Mouse (Mus musculus): ENCODE results near the gene Tagln. TPM values are rescaled to one million over a fixed set of nuclear protein-coding genes. Genes with fewer than 3 reads are reported as not detected.

The Tagln gene
- polyA plus RNA-seq (2014; fragmentation: Illumina TruSeq; extraction: RNeasy Lipid Tissue Mini Kit (QIAGEN cat#74804); ENCODE audit: low read depth, low replicate concordance) = 293 TPM

GRCm38 (mm10) chr9:45935628-45936210 is at the start of gene Tagln:
Tagln (minus strand) TSS chr9:45936058.

GRCm38 (mm10) chr9:45955107-45955963 is 19.5 kb upstream of the Tagln start, which contains the start of gene Sidt2:
Sidt2 (minus strand) TSS chr9:45955258.

GRCm38 (mm10) chr9:45906355-45907077 is 29.3 kb downstream of the Tagln start, which contains the start of the genes Pcsk7 and Rnf214:
Pcsk7 (plus strand) TSS chr9:45906497.
Rnf214 (minus strand) TSS chr9:45906911.

Other genes starting within 250 kb of the Tagln start
- 2.4 TPM for gene Cep164, start 107.4 kb downstream of the Tagln start, polyA plus RNA-seq (2014; fragmentation: Illumina TruSeq; extraction: RNeasy Lipid Tissue Mini Kit (QIAGEN cat#74804); ENCODE audit: low read depth, low replicate concordance)
- 13.6 TPM for gene Bace1, start 97.5 kb downstream of the Tagln start, polyA plus RNA-seq (2014; fragmentation: Illumina TruSeq; extraction: RNeasy Lipid Tissue Mini Kit (QIAGEN cat#74804); ENCODE audit: low read depth, low replicate concordance)
- gene Pcsk7, start 29.6 kb downstream of the Tagln start, polyA plus RNA-seq (2014; fragmentation: Illumina TruSeq; extraction: RNeasy Lipid Tissue Mini Kit (QIAGEN cat#74804); ENCODE audit: low read depth, low replicate concordance) = 17.5 TPM
- gene Rnf214, start 29.1 kb downstream of the Tagln start, polyA plus RNA-seq (2014; fragmentation: Illumina TruSeq; extraction: RNeasy Lipid Tissue Mini Kit (QIAGEN cat#74804); ENCODE audit: low read depth, low replicate concordance) = 61.1 TPM
- gene Sidt2, start 19.2 kb upstream of the Tagln start, polyA plus RNA-seq (2014; fragmentation: Illumina TruSeq; extraction: RNeasy Lipid Tissue Mini Kit (QIAGEN cat#74804); ENCODE audit: low read depth, low replicate concordance) = 9.8 TPM
- 61.6 TPM for gene Pafah1b2, start 76.6 kb upstream of the Tagln start, polyA plus RNA-seq (2014; fragmentation: Illumina TruSeq; extraction: RNeasy Lipid Tissue Mini Kit (QIAGEN cat#74804); ENCODE audit: low read depth, low replicate concordance)
- 7.3 TPM for gene Sik3, start 76.8 kb upstream of the Tagln start, polyA plus RNA-seq (2014; fragmentation: Illumina TruSeq; extraction: RNeasy Lipid Tissue Mini Kit (QIAGEN cat#74804); ENCODE audit: low read depth, low replicate concordance)